Mouse (Mus musculus): ENCODE measurements at regions not wholly inside any gene's neighbourhood (a gene's known extent, or its start where the extent isn't known, plus 50 kb on each side); places are given as distances from the start of the nearest gene placed in this dataset.
"Not testable (repeated sequence)": the region's sequence is repeated elsewhere in the genome, so short reads cannot be mapped to it uniquely, and the experiment has no call there.

- no peak for DNase-seq (ENCODE audit: extremely low spot score, low spot score)
Observed at GRCm38 (mm10) chr8:8983133-8983661, 292.9 kb upstream of the Arglu1 start.

- no peak for DNase-seq (ENCODE audit: extremely low spot score, low spot score)
Observed at GRCm38 (mm10) chr8:8978969-8979368, 288.6 kb upstream of the Arglu1 start.

GRCm38 (mm10) chr8:8973769-8974168 lies 283.4 kb upstream of the Arglu1 start:
- no peak for DNase-seq (ENCODE audit: extremely low spot score, low spot score)

- DNase-seq (ENCODE audit: extremely low spot score, low spot score), result no peak
Observed at GRCm38 (mm10) chr8:8973334-8973733, 283.0 kb upstream of the Arglu1 start.

- DNase-seq (ENCODE audit: extremely low spot score, low spot score), result no peak
Observed at GRCm38 (mm10) chr8:8970776-8971175, 280.5 kb upstream of the Arglu1 start.

GRCm38 (mm10) chr8:8970346-8970745 lies 280.0 kb upstream of the Arglu1 start:
- DNase-seq (ENCODE audit: extremely low spot score, low spot score), result no peak

- no peak for DNase-seq (ENCODE audit: extremely low spot score, low spot score)
Observed at GRCm38 (mm10) chr8:8969112-8969950, 279.0 kb upstream of the Arglu1 start.

GRCm38 (mm10) chr8:8966658-8967048 lies 276.3 kb upstream of the Arglu1 start:
- DNase-seq (ENCODE audit: extremely low spot score, low spot score), result no peak

- DNase-seq (ENCODE audit: extremely low spot score, low spot score), result no peak
Observed at GRCm38 (mm10) chr8:8965983-8966657, 275.8 kb upstream of the Arglu1 start.

- DNase-seq (ENCODE audit: extremely low spot score, low spot score), result no peak
Observed at GRCm38 (mm10) chr8:8960221-8960620, 269.9 kb upstream of the Arglu1 start.

- DNase-seq (ENCODE audit: extremely low spot score, low spot score), result no peak
Observed at GRCm38 (mm10) chr8:8959787-8960093, 269.4 kb upstream of the Arglu1 start.

- DNase-seq (ENCODE audit: extremely low spot score, low spot score), result no peak
Observed at GRCm38 (mm10) chr8:8959021-8959786, 268.9 kb upstream of the Arglu1 start.

- DNase-seq (ENCODE audit: extremely low spot score, low spot score), result not testable (repeated sequence)
Observed at GRCm38 (mm10) chr8:8958140-8958539, 267.8 kb upstream of the Arglu1 start.

- DNase-seq (ENCODE audit: extremely low spot score, low spot score), result no peak
Observed at GRCm38 (mm10) chr8:8952212-8952611, 261.9 kb upstream of the Arglu1 start.

- no peak for DNase-seq (ENCODE audit: extremely low spot score, low spot score)
Observed at GRCm38 (mm10) chr8:8951186-8951585, 260.9 kb upstream of the Arglu1 start.

GRCm38 (mm10) chr8:8947516-8948161 lies 257.3 kb upstream of the Arglu1 start:
- DNase-seq (ENCODE audit: extremely low spot score, low spot score), result no peak

- no peak for DNase-seq (ENCODE audit: extremely low spot score, low spot score)
Observed at GRCm38 (mm10) chr8:8942991-8943390, 252.7 kb upstream of the Arglu1 start.

GRCm38 (mm10) chr8:8940899-8941298 lies 250.6 kb upstream of the Arglu1 start:
- no peak for DNase-seq (ENCODE audit: extremely low spot score, low spot score)

- DNase-seq (ENCODE audit: extremely low spot score, low spot score), result no peak
Observed at GRCm38 (mm10) chr8:8938536-8938935, 248.2 kb upstream of the Arglu1 start.

- DNase-seq (ENCODE audit: extremely low spot score, low spot score), result no peak
Observed at GRCm38 (mm10) chr8:8932466-8932865, 242.1 kb upstream of the Arglu1 start.

- no peak for DNase-seq (ENCODE audit: extremely low spot score, low spot score)
Observed at GRCm38 (mm10) chr8:8931746-8932145, 241.4 kb upstream of the Arglu1 start.
